Mouse (Mus musculus) gonadal fat pad, adult 2 months (tissue): Measurements from ENCODE around the gene Kif17. TPM values are rescaled to one million over a fixed set of nuclear protein-coding genes. Genes with fewer than 3 reads are reported as not detected.

ENCODE experiments used
- DNase-seq: peaks from one replicate; pipeline ENCODE4 v3.0.0-alpha.2; 2012; ENCODE audit warnings: low read depth
- polyA plus RNA-seq: library from polyadenylated mRNA; depleted of rRNA; stranded (reverse); fragments of >200 nt; gene quantifications from 2 replicates; pipeline ENCODE4 v1.2.3, GENCODE M21; 2012; rRNA removed

Gene Kif17
- polyA plus RNA-seq, 1 experiment: 6.2 TPM

DNA sequence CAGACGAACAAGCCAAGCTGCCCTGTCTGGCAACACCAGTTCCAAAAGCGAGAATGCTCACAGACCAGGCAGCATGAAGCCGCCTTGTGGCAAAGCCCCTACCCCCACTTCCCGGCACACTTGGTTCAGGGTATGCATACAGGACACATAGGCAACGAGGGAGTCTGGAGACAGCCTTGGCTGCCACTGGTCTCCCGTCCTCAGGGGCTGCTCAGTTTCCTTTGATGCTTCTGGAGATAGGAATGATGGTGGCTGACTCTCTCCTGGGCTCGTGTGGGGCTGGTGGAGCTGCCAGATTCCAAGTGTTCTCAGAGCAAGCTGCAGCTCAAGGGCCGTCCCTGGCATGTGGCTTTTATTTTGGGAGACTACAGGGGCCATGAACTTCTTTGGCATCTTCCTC is 91.2 kb downstream of the Kif17 start:
- no peak for DNase-seq

DNA sequence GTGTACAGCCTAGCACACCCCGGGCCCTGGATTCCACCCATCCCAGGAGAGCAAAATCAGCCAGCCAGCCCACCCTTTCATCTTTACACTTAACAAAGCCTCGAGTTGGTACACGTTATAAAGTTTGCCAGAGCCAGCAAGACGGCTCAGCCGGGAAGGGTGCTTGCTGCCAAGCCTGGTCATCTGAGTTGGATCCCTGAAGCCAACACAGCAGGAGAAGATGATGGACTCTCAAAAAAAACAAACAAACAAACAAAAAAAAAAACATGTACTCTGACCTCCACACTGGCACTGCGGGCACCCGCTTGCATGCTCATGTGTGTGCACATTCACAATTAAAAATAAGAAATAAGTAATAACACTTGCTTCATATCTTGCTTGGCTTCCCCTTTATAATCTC is 91.8 kb downstream of the Kif17 start:
- no peak for DNase-seq

DNA sequence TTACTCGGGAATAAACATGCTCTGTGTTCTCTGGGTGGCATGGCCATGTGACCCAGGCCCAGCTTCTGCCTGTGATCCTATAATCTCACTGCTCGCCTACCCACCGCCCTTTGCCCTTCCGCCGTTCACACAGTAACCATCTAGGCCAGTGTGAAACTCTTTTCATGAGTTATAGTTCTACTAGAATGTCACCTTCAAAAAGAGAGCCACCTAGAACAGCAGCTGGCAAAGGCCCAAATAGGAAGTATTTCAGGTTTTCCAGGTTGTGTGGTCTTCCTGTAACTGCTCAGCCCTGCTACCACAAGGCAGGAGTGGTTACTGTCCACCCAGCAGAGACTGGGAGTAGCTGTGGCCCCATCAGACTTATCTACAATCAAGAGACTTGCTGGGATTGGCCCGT is 92.5 kb downstream of the Kif17 start:
- DNase-seq: no peak

DNA sequence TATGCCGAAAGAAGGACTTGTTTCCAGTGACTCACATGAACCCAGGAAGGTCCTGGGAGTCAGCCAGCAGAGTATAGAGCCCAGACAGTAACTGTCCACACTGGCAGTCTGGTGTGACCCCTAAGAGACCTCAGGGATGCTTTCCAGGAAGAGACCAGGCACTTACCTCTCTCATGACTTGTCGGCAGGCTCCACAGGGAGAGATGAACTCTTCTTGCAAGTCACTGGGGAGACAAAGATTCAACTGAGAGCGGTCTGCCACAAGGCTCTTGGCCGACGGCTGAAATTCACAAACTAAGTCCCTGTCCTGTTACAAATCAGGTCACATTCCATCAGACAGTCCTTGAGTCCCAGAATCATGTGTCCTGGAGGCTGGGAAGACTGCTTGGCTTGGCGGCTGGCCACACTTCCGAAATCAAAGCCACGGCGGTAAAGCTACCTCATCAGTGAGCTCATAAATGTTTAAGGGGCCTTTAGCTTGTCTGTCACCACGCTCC is 93.2 kb downstream of the Kif17 start:
- DNase-seq: no peak

DNA sequence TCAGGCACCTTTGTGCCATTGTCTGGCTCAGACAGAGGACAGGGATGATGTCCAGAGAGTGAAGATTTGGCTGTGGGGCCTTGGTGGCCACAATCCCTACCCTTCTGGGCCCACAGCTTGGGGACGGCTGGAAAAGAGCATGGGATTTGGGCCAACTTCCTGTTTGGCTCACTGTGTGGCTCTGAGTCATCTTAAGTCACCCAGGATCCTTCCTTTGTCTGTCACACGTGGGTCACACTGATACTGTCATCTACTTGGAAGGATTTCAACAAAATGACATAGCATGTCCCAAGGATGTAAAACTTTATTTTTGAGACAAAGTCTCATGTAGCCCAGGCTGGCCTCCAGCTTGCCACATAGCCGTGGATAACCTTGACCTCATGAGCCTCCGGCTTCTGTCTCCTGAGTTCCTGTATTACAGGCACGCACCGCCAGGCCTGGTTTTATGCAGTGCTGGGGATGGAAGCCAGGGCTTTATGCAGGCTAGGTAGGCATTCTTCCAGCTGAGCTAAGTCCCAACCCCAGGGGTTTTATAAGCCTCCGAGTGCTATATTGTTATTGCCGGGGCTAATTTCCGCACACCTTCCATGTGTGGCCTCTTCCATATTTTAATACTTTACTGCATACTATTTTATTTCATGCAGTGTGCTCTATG is 94.8 kb downstream of the Kif17 start:
- DNase-seq: no peak

DNA sequence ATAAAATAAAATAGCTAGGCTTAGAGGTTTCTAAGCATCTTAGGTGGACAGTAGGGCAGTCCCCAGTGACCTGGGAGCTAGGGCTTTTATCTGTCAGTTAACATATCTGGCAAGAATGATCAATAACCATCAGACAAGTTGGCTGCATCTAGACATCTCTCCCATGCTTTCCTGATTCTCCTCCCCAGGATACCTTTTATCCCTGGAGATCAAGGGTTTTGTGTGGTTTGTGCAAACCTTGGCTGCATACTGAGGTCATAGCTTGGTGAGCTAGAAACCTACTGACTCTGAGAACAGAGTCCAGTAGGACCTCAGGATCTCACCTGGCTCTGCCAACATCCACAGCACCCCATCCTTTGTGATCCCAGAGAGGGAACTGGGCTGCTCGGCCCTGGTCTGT is 97.0 kb downstream of the Kif17 start:
- no peak for DNase-seq

DNA sequence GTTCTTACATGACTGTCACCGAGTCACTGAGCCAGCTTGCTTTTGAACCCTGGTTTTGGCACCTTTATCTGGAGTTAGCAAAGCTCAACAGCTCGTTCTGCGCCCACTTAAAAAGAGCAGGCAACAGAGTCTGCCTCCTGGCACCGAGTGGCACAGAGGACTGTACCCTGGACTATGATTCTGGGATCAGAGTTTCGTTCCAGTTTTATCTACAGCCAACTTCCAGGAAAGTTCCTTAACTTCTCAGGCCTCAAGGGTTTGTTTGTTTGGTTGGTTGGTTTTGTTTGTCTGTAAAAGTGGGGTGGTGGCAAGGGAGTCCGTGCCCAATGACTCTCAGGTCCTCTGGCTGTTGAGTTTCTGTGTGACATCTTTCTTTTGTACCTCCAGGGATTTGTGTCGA is 98.5 kb downstream of the Kif17 start:
- no peak for DNase-seq

Other genes starting within 250 kb of the Kif17 start
- gene Hp1bp3, start 34.1 kb upstream of the Kif17 start, polyA plus RNA-seq: 59.8 and 63.2 TPM in 2 replicates
- 7.9 and 8.5 TPM in 2 replicates for gene Sh2d5, start within 50 bp of the Kif17 start, polyA plus RNA-seq
- gene Ddost, start 54.3 kb downstream of the Kif17 start, polyA plus RNA-seq: 277 and 404 TPM in 2 replicates
- gene Pink1, start 75.9 kb downstream of the Kif17 start, polyA plus RNA-seq: 153 and 172 TPM in 2 replicates
- gene Cda, start 117.6 kb downstream of the Kif17 start, polyA plus RNA-seq: 13.4 and 14.5 TPM in 2 replicates
- gene Fam43b, start 146.1 kb downstream of the Kif17 start, polyA plus RNA-seq: not detected in 2 replicates
- 19.4 and 19.6 TPM in 2 replicates for gene Mul1, start 184.2 kb downstream of the Kif17 start, polyA plus RNA-seq
- gene Camk2n1, start 203.9 kb downstream of the Kif17 start, polyA plus RNA-seq: 6.6 and 11.1 TPM in 2 replicates